Mouse (Mus musculus) 416B (cell line): ENCODE results near the gene Zfp979.
"Not testable (repeated sequence)": the region's sequence is repeated elsewhere in the genome, so short reads cannot be mapped to it uniquely, and the experiment has no call there.

Experiments used
- DNase-seq: peaks from one replicate; pipeline ENCODE4 v3.0.0; 2011; ENCODE audit warnings: low read depth

Zfp979 gene

GRCm38 (mm10) chr4:147642413-147642812 lies at the start of gene Zfp979:
Gene Zfp979 (minus strand): TSS chr4:147642513.
- not testable (repeated sequence) for DNase-seq

GRCm38 (mm10) chr4:147655245-147655644 lies 12.9 kb upstream of the Zfp979 start:
- DNase-seq: not testable (repeated sequence)

- not testable (repeated sequence) for DNase-seq
Observed at GRCm38 (mm10) chr4:147647407-147647806, 5.1 kb upstream of the Zfp979 start.

- not testable (repeated sequence) for DNase-seq
Observed at GRCm38 (mm10) chr4:147641932-147642331, 381 bp downstream of the Zfp979 start.

GRCm38 (mm10) chr4:147633818-147634262 lies 8.5 kb downstream of the Zfp979 start:
- DNase-seq: not testable (repeated sequence)

GRCm38 (mm10) chr4:147606511-147606910 lies 35.8 kb downstream of the Zfp979 start:
- not testable (repeated sequence) for DNase-seq

- no peak for DNase-seq
Observed at GRCm38 (mm10) chr4:147605521-147605920, 36.8 kb downstream of the Zfp979 start.

- no peak for DNase-seq
Observed at GRCm38 (mm10) chr4:147603806-147604205, 38.5 kb downstream of the Zfp979 start.

- no peak for DNase-seq
Observed at GRCm38 (mm10) chr4:147601881-147602280, 40.4 kb downstream of the Zfp979 start.

- DNase-seq: no peak
Observed at GRCm38 (mm10) chr4:147598831-147599230, 43.5 kb downstream of the Zfp979 start.

GRCm38 (mm10) chr4:147597685-147598084 lies 44.6 kb downstream of the Zfp979 start:
- DNase-seq: no peak

- DNase-seq: not testable (repeated sequence)
Observed at GRCm38 (mm10) chr4:147594630-147595029, 47.7 kb downstream of the Zfp979 start.

GRCm38 (mm10) chr4:147586511-147587473 lies 55.5 kb downstream of the Zfp979 start:
- DNase-seq: no peak

GRCm38 (mm10) chr4:147579371-147579770 lies 62.9 kb downstream of the Zfp979 start:
- peak; percentile 46 for DNase-seq

GRCm38 (mm10) chr4:147571156-147571555 lies 71.2 kb downstream of the Zfp979 start:
- not testable (repeated sequence) for DNase-seq

- DNase-seq: no peak
Observed at GRCm38 (mm10) chr4:147565426-147566220, 76.7 kb downstream of the Zfp979 start.
